Comparison of ENCODE assay signal across 25 mouse cellular contexts in genomic region chr13:120048608-120049007, GRCm38 (mm10). TPM values are rescaled to one million over a fixed set of nuclear protein-coding genes. Genes with fewer than 3 reads are reported as not detected.
DNase-seq lines count a peak whose midpoint lies in the region; ATAC-seq lines count a peak whose summit lies in the region.
"Not testable (repeated sequence)": the region's sequence is repeated elsewhere in the genome, so short reads cannot be mapped to it uniquely, and the experiment has no call there.
"Had no signal": no experiment of that assay in that cellular context is flagged by ENCODE, and none has a peak within 500 bp of the region (broad histone marks: within the 10 kb centered on the region; RNA-seq: fewer than 3 reads in every experiment).

No protein-coding gene starts in this region.

- not testable (repeated sequence) for H3K27ac ChIP-seq in midbrain, embryonic 11.5 days (ENCODE audit: low read depth, low read length)

- not testable (repeated sequence) for DNase-seq in midbrain, embryonic 11.5 days (ENCODE audit: low spot score, missing footprints)

- not testable (repeated sequence) for H3K36me3 ChIP-seq in midbrain, embryonic 11.5 days (ENCODE audit: control insufficient read depth, insufficient read depth, low read length)

- peak; percentile 20 for ATAC-seq in common myeloid progenitor, adult 5-6 weeks (replicated peaks; ENCODE audit: low read depth, poor library complexity, severe bottlenecking)
- ATAC-seq in granulocyte monocyte progenitor cell, adult 5-6 weeks (replicated peaks; ENCODE audit: poor library complexity, severe bottlenecking), result peak; percentile 57
- ATAC-seq in hematopoietic stem cell, adult 5-6 weeks (replicated peaks in 1 of 2; ENCODE audit: insufficient read depth in 1 of 2, low FRiP score in 2 of 2, low TSS enrichment in 1 of 2, low read depth in 1 of 2, poor library complexity in 2 of 2, severe bottlenecking in 2 of 2), result peak; percentile 13 to 46; a peak in 2 of 4 replicates
- peak; percentile 66 for ATAC-seq in megakaryocyte, adult 5-6 weeks (ENCODE audit: poor library complexity, severe bottlenecking)
- ATAC-seq in megakaryocyte progenitor cell, adult 5-6 weeks (replicated peaks; ENCODE audit: poor library complexity), result peak; percentile 54
- ATAC-seq in midbrain, embryonic 11.5 days (ENCODE audit: low FRiP score), result peak; percentile 20; the same call in 1 of the 2 replicates
- ATAC-seq in monocyte, adult 5-6 weeks (replicated peaks; ENCODE audit: insufficient number of reproducible peaks, low FRiP score, low TSS enrichment, poor library complexity, severe bottlenecking), result peak; percentile 50
- peak; percentile 63 for ATAC-seq in neutrophil, adult 5-6 weeks (ENCODE audit: extremely low read depth, insufficient number of reproducible peaks, low FRiP score, poor library complexity, severe bottlenecking)

- H3K4me2 ChIP-seq in midbrain, embryonic 11.5 days, result not testable (repeated sequence)

- H3K4me1 ChIP-seq in midbrain, embryonic 11.5 days (ENCODE audit: control insufficient read depth, insufficient read depth, low read length), result not testable (repeated sequence)

- not testable (repeated sequence) for H3K27me3 ChIP-seq in midbrain, embryonic 11.5 days (ENCODE audit: control insufficient read depth, insufficient read depth, low read length)

- H3K4me3 ChIP-seq in midbrain, embryonic 11.5 days (ENCODE audit: low read depth, low read length), result not testable (repeated sequence)

- H3K9me3 ChIP-seq in midbrain, embryonic 11.5 days (ENCODE audit: control insufficient read depth, low read length), result not testable (repeated sequence)

- H3K9ac ChIP-seq in midbrain, embryonic 11.5 days (ENCODE audit: low read length), result not testable (repeated sequence)

- no CpG with 5 or more reads among the region's 5 CpGs for WGBS in midbrain, embryonic 11.5 days

RNA-seq across cellular contexts. Expression of gene Gm21188, which starts 3.4 kb away (rescaled TPM):
- total RNA-seq in common myeloid progenitor, adult 5-6 weeks (2017), result 1.7 and 2.2 TPM in 2 replicates
- 63.0 and 68.6 TPM in 2 replicates for total RNA-seq in granulocyte monocyte progenitor cell, adult 5-6 weeks (2014; fragmentation: Nextera tagmentation)
- 31.0 and 37.9 TPM in 2 replicates for total RNA-seq in granulocyte monocyte progenitor cell, adult 5-6 weeks (2017)
- 3.9 and 8.6 TPM in 2 replicates for total RNA-seq in hematopoietic stem cell, adult 5-6 weeks (2017)
- 248 and 273 TPM in 2 replicates for total RNA-seq in megakaryocyte, adult 5-6 weeks (2015)
- total RNA-seq in megakaryocyte, adult 5-6 weeks (2017), result 152 and 161 TPM in 2 replicates
- total RNA-seq in megakaryocyte progenitor cell, adult 5-6 weeks (2015), result 70.2 and 71.3 TPM in 2 replicates
- total RNA-seq in megakaryocyte progenitor cell, adult 5-6 weeks (2017), result 34.4 and 35.7 TPM in 2 replicates
- not detected in 2 replicates for polyA plus RNA-seq in midbrain, embryonic 11.5 days (2014; fragmentation: Nextera tagmentation; extraction: Ambion mirVana)
- total RNA-seq in monocyte, adult 5-6 weeks (2017), result 136 to 183 TPM (median 179 TPM) in 3 replicates
- total RNA-seq in neutrophil, adult 5-6 weeks (2017), result 10.2 and 18.7 TPM in 2 replicates
- total RNA-seq: adrenal gland, adult 2 months; ES-E14; MEL had no signal
- polyA plus RNA-seq: adrenal gland, adult 2 months; brain, embryonic 14.5 days; C2C12 had no signal

RNA-seq across cellular contexts. Expression of gene Gm36079, which starts 21.8 kb away (rescaled TPM):
- not detected in 2 replicates for total RNA-seq in common myeloid progenitor, adult 5-6 weeks (2017)
- total RNA-seq in granulocyte monocyte progenitor cell, adult 5-6 weeks (2014; fragmentation: Nextera tagmentation), result not detected in 2 replicates
- total RNA-seq in granulocyte monocyte progenitor cell, adult 5-6 weeks (2017), result not detected in 2 replicates
- total RNA-seq in hematopoietic stem cell, adult 5-6 weeks (2017), result not detected in 2 replicates
- not detected in 2 replicates for total RNA-seq in megakaryocyte, adult 5-6 weeks (2015)
- total RNA-seq in megakaryocyte, adult 5-6 weeks (2017), result 0.49 TPM in 1 of 2 replicates, not detected in the other
- 3.7 TPM in 1 of 2 replicates, not detected in the other for total RNA-seq in megakaryocyte progenitor cell, adult 5-6 weeks (2015)
- not detected in 2 replicates for total RNA-seq in megakaryocyte progenitor cell, adult 5-6 weeks (2017)
- not detected in 2 replicates for polyA plus RNA-seq in midbrain, embryonic 11.5 days (2014; fragmentation: Nextera tagmentation; extraction: Ambion mirVana)
- 4.4 TPM in 1 of 3 replicates, not detected in the others for total RNA-seq in monocyte, adult 5-6 weeks (2017)
- not detected in 2 replicates for total RNA-seq in neutrophil, adult 5-6 weeks (2017)
- total RNA-seq: adrenal gland, adult 18-20 months; adrenal gland, adult 2 months; adrenal gland, adult 8-10 months; adrenal gland, postnatal 10 days; adrenal gland, postnatal 14 days; adrenal gland, postnatal 25 days; adrenal gland, postnatal 36 days; adrenal gland, postnatal 4 days; CH12.LX; ES-E14; MEL had no signal
- polyA plus RNA-seq: activated CD4-positive, CD25-positive, alpha-beta regulatory T cell, adult 4 months; brain, embryonic 14.5 days; C2C12; CD4-positive, CD25-positive, alpha-beta regulatory T cell, adult 4 months; G1E; Patski had no signal
